23 mouse cellular contexts compared by ENCODE assay signal in genomic region chr5:123266909-123267308, GRCm38 (mm10). TPM values are rescaled to one million over a fixed set of nuclear protein-coding genes. Genes with fewer than 3 reads are reported as not detected.
DNase-seq lines count a peak whose midpoint lies in the region; ATAC-seq and TF ChIP-seq lines count a peak whose summit lies in the region.
"Had no signal": no experiment of that assay in that cellular context is flagged by ENCODE, and none has a peak within 500 bp of the region (broad histone marks: within the 10 kb centered on the region; RNA-seq: fewer than 3 reads in every experiment).

No protein-coding gene starts in this region.

- peak; percentile 43; the same call in 1 of the 2 replicates for TF ChIP-seq CTCF in forebrain, postnatal 0 days (IDR thresholded peaks at IDR 0.05; ENCODE audit: low read depth)
- TF ChIP-seq CTCF in kidney, postnatal 0 days (IDR thresholded peaks at IDR 0.05; ENCODE audit: low read depth) = peak; percentile 43
- peak; percentile 49 for TF ChIP-seq CTCF in lung, postnatal 0 days (IDR thresholded peaks at IDR 0.05)
- peak; percentile 68 for TF ChIP-seq CTCF in Patski (IDR thresholded peaks at IDR 0.05)

- no peak for TF ChIP-seq EP300 in lung, postnatal 0 days (IDR thresholded peaks at IDR 0.05)

- CTCF ChIA-PET in Patski (lab: Charles Lee) = interaction anchor here (0.8 to 1.7 kb wide), 5 partner anchors 8 to 170 kb away, joined by 3 read pairs; no protein-coding TSS in a partner anchor

- H3K4me1 ChIP-seq in forebrain, postnatal 0 days (ENCODE audit: insufficient read depth) = no peaks in the 10 kb centered on the region
- H3K4me1 ChIP-seq in forebrain, embryonic 16.5 days (replicated peaks; ENCODE audit: control insufficient read depth, insufficient read depth, low read length) = no peaks in the 10 kb centered on the region
- no peaks in the 10 kb centered on the region for H3K4me1 ChIP-seq in kidney, postnatal 0 days (replicated peaks; ENCODE audit: insufficient read depth, low read length)
- peaks cover 3% of the 10 kb centered on the region; the same call in 1 of the 2 replicates for H3K4me1 ChIP-seq in kidney, embryonic 16.5 days (ENCODE audit: insufficient read depth, low read length)
- no peaks in the 10 kb centered on the region for H3K4me1 ChIP-seq in lung, postnatal 0 days (ENCODE audit: insufficient read depth, low read depth, low read length)
- H3K4me1 ChIP-seq: forebrain, embryonic 12.5 days; heart, embryonic 12.5 days; hindbrain, embryonic 12.5 days had no signal

- H3K27ac ChIP-seq in forebrain, postnatal 0 days (ENCODE audit: low read depth, low read length) = no peak overlapping the region
- no peak overlapping the region for H3K27ac ChIP-seq in forebrain, embryonic 16.5 days (ENCODE audit: low read length)
- H3K27ac ChIP-seq in kidney, postnatal 0 days = no peak overlapping the region
- no peak overlapping the region for H3K27ac ChIP-seq in kidney, embryonic 16.5 days (ENCODE audit: low read length)
- H3K27ac ChIP-seq in lung, postnatal 0 days (ENCODE audit: low read length) = no peak overlapping the region
- H3K27ac ChIP-seq: embryonic facial prominence, embryonic 12.5 days; forebrain, embryonic 12.5 days; hindbrain, embryonic 12.5 days; macrophage had no signal

- in situ Hi-C loops in Patski (cut with MboI; ENCODE audit: low pct_unique_long_range_greater_than_20kb) = no loop called here

- no peaks in the 10 kb centered on the region for H3K36me3 ChIP-seq in forebrain, postnatal 0 days (ENCODE audit: insufficient read depth)
- H3K36me3 ChIP-seq in forebrain, embryonic 16.5 days (ENCODE audit: control insufficient read depth, insufficient read depth) = no peaks in the 10 kb centered on the region
- no peaks in the 10 kb centered on the region for H3K36me3 ChIP-seq in kidney, postnatal 0 days (ENCODE audit: insufficient read depth, low read length)
- no peaks in the 10 kb centered on the region for H3K36me3 ChIP-seq in kidney, embryonic 16.5 days (ENCODE audit: insufficient read depth, low read length)
- no peaks in the 10 kb centered on the region for H3K36me3 ChIP-seq in lung, postnatal 0 days (ENCODE audit: insufficient read depth, low read length)
- H3K36me3 ChIP-seq: embryonic facial prominence, embryonic 12.5 days; forebrain, embryonic 12.5 days; heart, embryonic 12.5 days; hindbrain, embryonic 12.5 days had no signal

- no peak overlapping the region for H3K9ac ChIP-seq in forebrain, postnatal 0 days
- no peak overlapping the region for H3K9ac ChIP-seq in forebrain, embryonic 16.5 days (replicated peaks; ENCODE audit: low read depth, low read length)
- H3K9ac ChIP-seq in kidney, postnatal 0 days (ENCODE audit: low read depth, low read length) = no peak overlapping the region
- no peak overlapping the region for H3K9ac ChIP-seq in kidney, embryonic 16.5 days (replicated peaks; ENCODE audit: low read length)
- no peak overlapping the region for H3K9ac ChIP-seq in lung, postnatal 0 days (replicated peaks; ENCODE audit: low read depth)
- H3K9ac ChIP-seq: embryonic facial prominence, embryonic 12.5 days; forebrain, embryonic 12.5 days; heart, embryonic 12.5 days; hindbrain, embryonic 12.5 days had no signal

- no peak overlapping the region for H3K4me3 ChIP-seq in forebrain, postnatal 0 days (ENCODE audit: low read depth, low read length)
- no peak overlapping the region for H3K4me3 ChIP-seq in forebrain, embryonic 16.5 days (replicated peaks; ENCODE audit: low read length)
- no peak overlapping the region for H3K4me3 ChIP-seq in kidney, postnatal 0 days (replicated peaks; ENCODE audit: low read depth, low read length)
- no peak overlapping the region for H3K4me3 ChIP-seq in kidney, embryonic 16.5 days (ENCODE audit: low read length)
- H3K4me3 ChIP-seq in lung, postnatal 0 days (ENCODE audit: low read depth, low read length) = no peak overlapping the region
- H3K4me3 ChIP-seq: embryonic facial prominence, embryonic 12.5 days; erythroblast, embryonic 14.5 days; forebrain, embryonic 12.5 days; heart, embryonic 12.5 days; hindbrain, embryonic 12.5 days had no signal

- no peak for DNase-seq in forebrain, postnatal 0 days
- DNase-seq in kidney, postnatal 0 days (ENCODE audit: low spot score) = no peak
- DNase-seq in lung, postnatal 0 days (ENCODE audit: low spot score) = peak; percentile 27
- DNase-seq in lung, postnatal 4 days = no peak
- DNase-seq in Patski (ENCODE audit: low read depth, low spot score) = no peak
- no peak for DNase-seq in Muller cell, postnatal 12 days (ENCODE audit: inconsistent ontology term)
- DNase-seq: adrenal gland, adult 8-10 months; cerebellum, adult 18-20 months; cerebellum, postnatal 25 days; heart, postnatal 14 days; kidney, adult 8-10 months; kidney, postnatal 25 days had no signal

- no peak for ATAC-seq in forebrain, postnatal 0 days
- no peak for ATAC-seq in forebrain, embryonic 16.5 days
- ATAC-seq in kidney, postnatal 0 days (replicated peaks; ENCODE audit: low FRiP score, low read depth) = no peak
- no peak for ATAC-seq in kidney, embryonic 16.5 days (ENCODE audit: low FRiP score, low TSS enrichment)
- no peak for ATAC-seq in lung, postnatal 0 days
- no peak for ATAC-seq in Patski
- ATAC-seq: activated CD4-positive, CD25-positive, alpha-beta regulatory T cell, adult 4 months; inflammation-experienced regulatory T-cells, adult 6 months had no signal

- no peak overlapping the region for H3K4me2 ChIP-seq in forebrain, postnatal 0 days (ENCODE audit: low read depth)
- H3K4me2 ChIP-seq in forebrain, embryonic 16.5 days (ENCODE audit: low read length) = no peak overlapping the region
- no peak overlapping the region for H3K4me2 ChIP-seq in kidney, postnatal 0 days (ENCODE audit: low read length)
- no peak overlapping the region for H3K4me2 ChIP-seq in kidney, embryonic 16.5 days (replicated peaks; ENCODE audit: low read depth, low read length)
- H3K4me2 ChIP-seq in lung, postnatal 0 days (replicated peaks; ENCODE audit: low read depth, low read length) = no peak overlapping the region
- H3K4me2 ChIP-seq: embryonic facial prominence, embryonic 12.5 days; forebrain, embryonic 12.5 days; heart, embryonic 12.5 days; hindbrain, embryonic 12.5 days had no signal

- 0 out of 2 replicates have a peak, but pooled peaks cover 4% of the 10 kb centered on the region for H3K9me3 ChIP-seq in forebrain, postnatal 0 days (ENCODE audit: low read length)
- H3K9me3 ChIP-seq in forebrain, embryonic 16.5 days (ENCODE audit: control insufficient read depth, low read length) = 0 out of 2 replicates have a peak, but pooled peaks cover 2% of the 10 kb centered on the region
- no peaks in the 10 kb centered on the region for H3K9me3 ChIP-seq in kidney, postnatal 0 days (replicated peaks; ENCODE audit: low read length)
- H3K9me3 ChIP-seq in kidney, embryonic 16.5 days (ENCODE audit: low read length) = 0 out of 2 replicates have a peak, but pooled peaks cover 4% of the 10 kb centered on the region
- no peaks in the 10 kb centered on the region for H3K9me3 ChIP-seq in lung, postnatal 0 days (ENCODE audit: low read length)
- H3K9me3 ChIP-seq: embryonic facial prominence, embryonic 12.5 days; forebrain, embryonic 12.5 days; hindbrain, embryonic 12.5 days had no signal

- 86% methylated on average over 3 of the region's 3 CpGs for WGBS in forebrain, postnatal 0 days
- whole genome bisulfite sequencing in forebrain, embryonic 16.5 days = 85% methylated on average over 3 of the region's 3 CpGs
- 84% methylated on average over 3 of the region's 3 CpGs for WGBS in kidney, postnatal 0 days
- 83% methylated on average over 3 of the region's 3 CpGs for WGBS in kidney, embryonic 16.5 days
- 76% methylated on average over 3 of the region's 3 CpGs for WGBS in lung, postnatal 0 days

- POLR2A ChIA-PET in Patski (lab: Charles Lee) = no interaction called here

- H3K27me3 ChIP-seq in forebrain, postnatal 0 days (ENCODE audit: insufficient read depth, low read length) = no peaks in the 10 kb centered on the region
- H3K27me3 ChIP-seq in forebrain, embryonic 16.5 days (replicated peaks; ENCODE audit: control insufficient read depth, insufficient read depth, low read length) = no peaks in the 10 kb centered on the region
- H3K27me3 ChIP-seq in kidney, postnatal 0 days (ENCODE audit: insufficient read depth, low read length) = no peaks in the 10 kb centered on the region
- H3K27me3 ChIP-seq in kidney, embryonic 16.5 days (ENCODE audit: insufficient read depth, low read length) = no peaks in the 10 kb centered on the region
- H3K27me3 ChIP-seq in lung, postnatal 0 days (replicated peaks; ENCODE audit: insufficient read depth, low read length) = no peaks in the 10 kb centered on the region
- H3K27me3 ChIP-seq in Patski = no peaks in the 10 kb centered on the region
- H3K27me3 ChIP-seq: embryonic facial prominence, embryonic 12.5 days; forebrain, embryonic 12.5 days; heart, embryonic 12.5 days; hindbrain, embryonic 12.5 days had no signal

RNA-seq across cellular contexts. Expression of gene Wdr66, which starts 15.0 kb away (rescaled TPM):
- total RNA-seq in forebrain, postnatal 0 days (2014; rRNA removed) = 1.8 and 4.4 TPM in 2 replicates
- 1.1 and 2.0 TPM in 2 replicates for polyA plus RNA-seq in forebrain, postnatal 0 days (2015; fragmentation: Nextera tagmentation; extraction: Ambion mirVana)
- polyA plus RNA-seq in forebrain, embryonic 16.5 days (2015; fragmentation: Nextera tagmentation; extraction: Ambion mirVana) = 1.5 and 1.9 TPM in 2 replicates
- 1.6 and 1.8 TPM in 2 replicates for polyA plus RNA-seq in kidney, postnatal 0 days (2015; fragmentation: Nextera tagmentation; extraction: Ambion mirVana)
- 1.5 and 1.7 TPM in 2 replicates for polyA plus RNA-seq in kidney, embryonic 16.5 days (2015; fragmentation: Nextera tagmentation; extraction: Ambion mirVana)
- 1.9 and 2.5 TPM in 2 replicates for polyA plus RNA-seq in lung, postnatal 0 days (2015; fragmentation: Nextera tagmentation; extraction: Ambion mirVana)
- 0.14 TPM for polyA plus RNA-seq in Patski (2021)
- total RNA-seq: monocyte, adult 5-6 weeks had no signal
